Mouse (Mus musculus) embryonic facial prominence, embryonic 14.5 days (tissue): ENCODE data around the gene Ppargc1a. TPM values are rescaled to one million over a fixed set of nuclear protein-coding genes. Genes with fewer than 3 reads are reported as not detected.

Source experiments
- ATAC-seq: fragments of 200-750 bp; cut with Nextera tagmentation; 2 replicates; pipeline ENCODE4 v1.8.0; 2017; ENCODE audit warnings: low read depth, moderate number of reproducible peaks, moderate TSS enrichment
- DNase-seq: peaks from one replicate; pipeline ENCODE4 v3.0.0-alpha.2; 2015; ENCODE audit warnings: low spot score
- H3K27ac ChIP-seq: fragments of 300-500 bp; sonication (generic); replicated peaks from 2 replicates; pipeline ENCODE4 v1.5.1; 2014; ENCODE audit warnings: low read depth, mild to moderate bottlenecking, low read length, moderate library complexity
- H3K27me3 ChIP-seq: fragments of 300-500 bp; sonication (generic); replicated peaks from 2 replicates; pipeline ENCODE4 v1.6.1; 2014; ENCODE audit warnings: low read length; ENCODE audit not compliant: control insufficient read depth, insufficient read depth
- H3K36me3 ChIP-seq: fragments of 300-500 bp; sonication (generic); 2 replicates; pipeline ENCODE4 v1.6.1; 2014; ENCODE audit warnings: low read length, mixed read lengths; ENCODE audit not compliant: control insufficient read depth, insufficient read depth
- H3K4me1 ChIP-seq: fragments of 300-500 bp; sonication (generic); 2 replicates; pipeline ENCODE4 v1.6.1; 2014; ENCODE audit warnings: antibody characterized with exemption, low read length; ENCODE audit not compliant: control insufficient read depth, insufficient read depth
- H3K4me2 ChIP-seq: fragments of 300-500 bp; sonication (generic); 2 replicates; pipeline ENCODE4 v1.6.1; 2014; ENCODE audit warnings: low read depth, mild to moderate bottlenecking, low read length, moderate library complexity, mixed read lengths
- H3K4me3 ChIP-seq: fragments of 300-500 bp; sonication (generic); 2 replicates; pipeline ENCODE4 v1.5.1; 2014; ENCODE audit warnings: low read depth, mild to moderate bottlenecking, low read length
- H3K9ac ChIP-seq: fragments of 300-500 bp; sonication (generic); 2 replicates; pipeline ENCODE4 v1.6.1; 2014; ENCODE audit warnings: low read depth, mild to moderate bottlenecking, low read length, moderate library complexity, mixed read lengths
- H3K9me3 ChIP-seq: fragments of 300-500 bp; sonication (generic); 2 replicates; pipeline ENCODE4 v1.6.1; 2016; ENCODE audit warnings: low read length; ENCODE audit not compliant: control insufficient read depth
- WGBS: fragments of 180-500 bp; shearing (Covaris S2); extraction: QIAGEN DNeasy Blood & Tissue Kit; methylation state at CpG from one replicate; pipeline ENCODE4 v1.1.7; 2014; 5-methylcytosine and 5-hydroxymethylcytosine counted together
- polyA plus RNA-seq: library from polyadenylated mRNA; unstranded; fragments of >200 nt; fragmentation: Nextera tagmentation; extraction: Ambion mirVana; gene quantifications from 2 replicates; pipeline ENCODE4 v1.2.1, GENCODE M21; 2014

The Ppargc1a gene
- polyA plus RNA-seq, 1 experiment from 2014 or later, result 4.6 TPM

DNA sequence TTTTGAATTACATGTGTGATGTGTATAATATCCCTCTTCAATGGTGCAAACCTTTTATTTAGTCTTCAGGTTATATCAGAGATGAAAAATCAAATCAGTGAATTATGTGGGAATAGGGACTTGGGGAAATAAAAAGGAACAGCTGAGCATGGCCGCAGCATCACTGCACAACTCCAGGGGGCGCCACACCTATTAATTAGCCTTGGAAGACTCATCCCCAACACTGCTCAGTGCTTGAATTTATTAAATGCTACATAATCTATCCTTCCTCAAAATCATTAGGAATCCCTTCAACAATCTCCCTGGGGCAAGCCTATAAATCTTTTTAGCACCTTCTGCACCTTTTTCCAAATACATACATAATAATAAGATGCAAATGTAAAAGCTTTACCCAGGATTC lies 1.9 kb downstream of the Ppargc1a start:
- no peak overlapping the region for H3K27ac ChIP-seq
- 62% methylated on average over 2 of the region's 2 CpGs for WGBS
- H3K4me1 ChIP-seq, result peaks cover 9% of the 10 kb centered on the region
- no peak for DNase-seq
- no peaks in the 10 kb centered on the region for H3K27me3 ChIP-seq
- H3K4me3 ChIP-seq, result no peak overlapping the region
- no peaks in the 10 kb centered on the region for H3K9me3 ChIP-seq
- no peaks in the 10 kb centered on the region for H3K36me3 ChIP-seq
- no peak overlapping the region for H3K9ac ChIP-seq
- H3K4me2 ChIP-seq, result no peak overlapping the region
- ATAC-seq, result no peak

DNA sequence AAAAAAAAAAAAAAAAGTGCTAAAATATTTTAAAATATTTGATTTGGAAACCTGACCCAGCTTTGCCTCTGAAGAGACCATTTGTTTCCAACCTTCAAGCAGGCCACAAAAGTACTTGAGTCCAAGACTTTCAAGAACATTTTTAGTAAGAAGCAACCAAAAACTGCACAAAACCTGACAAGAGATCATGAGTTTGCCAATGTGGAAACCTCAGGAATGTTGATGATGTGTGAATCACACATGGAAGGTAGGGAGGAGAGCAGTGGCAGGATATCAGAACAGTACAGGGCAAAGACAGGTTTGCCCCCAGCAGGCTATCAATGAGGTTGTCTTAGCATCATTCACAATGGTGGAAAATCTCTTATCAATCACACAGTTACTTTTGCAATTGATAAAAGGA lies 2.5 kb downstream of the Ppargc1a start:
- Histone ChIP-seq H3K4me3 (no peak overlapping the region), H3K27me3 (no peaks in the 10 kb centered on the region), H3K9ac (no peak overlapping the region), H3K4me1 (peaks cover 9% of the 10 kb centered on the region), H3K36me3 (no peaks in the 10 kb centered on the region), H3K9me3 (no peaks in the 10 kb centered on the region), H3K27ac (no peak overlapping the region), H3K4me2 (no peak overlapping the region)
- ATAC-seq, result no peak
- DNase-seq, result no peak

DNA sequence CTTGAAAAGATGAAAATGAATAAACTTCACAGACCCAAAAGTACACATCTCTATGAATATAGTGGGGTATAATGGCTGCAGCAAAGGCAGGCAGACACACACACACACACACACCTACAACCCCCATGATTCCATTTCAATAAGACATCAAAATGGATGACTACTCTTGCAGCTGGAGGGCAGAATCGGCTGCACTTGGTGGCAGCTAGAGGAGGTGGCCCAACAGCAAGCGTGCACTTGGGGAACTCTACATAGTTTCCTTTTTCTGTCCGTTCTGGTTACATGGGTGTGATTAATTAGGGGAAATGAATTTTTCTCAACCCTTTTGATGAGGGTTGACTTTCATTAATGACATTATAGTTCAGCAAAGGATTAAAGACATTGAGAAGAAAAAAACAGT lies 4.0 kb downstream of the Ppargc1a start:
- DNase-seq (no peak), ATAC-seq (no peak)
- Histone ChIP-seq H3K27me3 (no peaks in the 10 kb centered on the region), H3K4me3 (no peak overlapping the region), H3K36me3 (no peaks in the 10 kb centered on the region), H3K4me1 (peaks cover 2% of the 10 kb centered on the region), H3K9ac (no peak overlapping the region), H3K27ac (no peak overlapping the region), H3K4me2 (no peak overlapping the region), H3K9me3 (no peaks in the 10 kb centered on the region)
- 73% methylated on average over 3 of the region's 3 CpGs for WGBS

DNA sequence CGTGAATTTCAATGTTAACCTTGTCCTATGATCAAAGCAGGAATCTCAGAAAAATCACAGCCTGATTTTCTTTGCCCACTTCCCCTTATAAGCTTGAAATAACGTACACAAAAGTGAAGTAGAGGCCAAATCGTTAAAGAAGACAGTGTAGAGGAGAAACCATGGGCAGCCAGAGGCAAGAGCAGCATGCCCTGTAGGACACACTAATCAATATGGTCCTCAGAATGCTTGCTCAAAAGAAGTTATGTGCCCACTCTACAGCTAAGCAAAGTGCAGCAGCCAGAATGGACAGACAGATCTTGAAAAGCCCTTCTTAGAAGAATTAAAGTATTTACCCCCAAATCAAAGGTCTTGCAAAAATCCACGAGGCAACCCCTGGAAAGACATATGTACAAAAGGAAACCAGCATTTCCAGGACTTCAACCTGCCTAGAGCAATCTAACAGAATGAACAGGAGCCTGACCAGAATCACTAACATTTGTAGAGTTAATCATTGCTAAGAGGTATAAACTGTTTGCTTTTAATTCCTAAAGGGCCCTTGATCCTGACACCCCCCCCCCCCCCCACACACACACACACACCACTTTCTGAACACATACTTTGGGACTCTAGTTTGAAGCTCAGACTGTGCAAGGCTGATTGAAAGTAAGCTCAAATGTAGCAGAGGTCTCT lies 9.8 kb downstream of the Ppargc1a start:
- DNase-seq (no peak), ATAC-seq (no peak)
- Histone ChIP-seq H3K4me2 (no peak overlapping the region), H3K36me3 (no peaks in the 10 kb centered on the region), H3K9ac (no peak overlapping the region), H3K9me3 (no peaks in the 10 kb centered on the region), H3K4me1 (peaks cover 7% of the 10 kb centered on the region), H3K27me3 (no peaks in the 10 kb centered on the region), H3K4me3 (no peak overlapping the region), H3K27ac (no peak overlapping the region)
- 60% methylated on average over 4 of the region's 4 CpGs for WGBS

DNA sequence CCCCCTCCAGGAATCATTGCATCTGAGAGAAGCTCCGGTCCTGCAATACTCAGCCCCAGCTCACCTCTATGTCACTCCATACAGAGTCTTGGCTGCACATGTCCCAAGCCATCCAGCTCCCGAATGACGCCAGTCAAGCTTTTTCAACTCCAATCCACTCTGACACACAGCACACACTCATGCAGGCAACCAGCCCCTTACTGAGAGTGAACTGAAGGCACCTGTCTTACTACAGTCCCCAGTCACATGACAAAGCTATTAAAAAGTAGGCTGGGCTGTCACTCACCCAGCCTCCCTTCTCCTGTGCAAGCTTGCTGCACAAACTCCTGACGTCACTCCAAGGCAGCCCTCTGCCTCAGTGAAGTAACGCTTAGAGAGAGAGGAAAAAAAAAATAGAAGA lies 13.9 kb downstream of the Ppargc1a start:
- H3K9me3 ChIP-seq, result no peaks in the 10 kb centered on the region
- peak overlapping the region; percentile 70 for H3K4me2 ChIP-seq
- 2% methylated on average over 5 of the region's 5 CpGs for WGBS
- H3K9ac ChIP-seq, result peak overlapping the region; percentile 59
- no peaks in the 10 kb centered on the region for H3K36me3 ChIP-seq
- H3K27ac ChIP-seq, result peak overlapping the region; percentile 88
- H3K4me1 ChIP-seq, result peaks cover 7% of the 10 kb centered on the region
- DNase-seq (peak; percentile 76), ATAC-seq (peak; percentile 79)
- no peaks in the 10 kb centered on the region for H3K27me3 ChIP-seq
- peak overlapping the region; percentile 50 for H3K4me3 ChIP-seq

DNA sequence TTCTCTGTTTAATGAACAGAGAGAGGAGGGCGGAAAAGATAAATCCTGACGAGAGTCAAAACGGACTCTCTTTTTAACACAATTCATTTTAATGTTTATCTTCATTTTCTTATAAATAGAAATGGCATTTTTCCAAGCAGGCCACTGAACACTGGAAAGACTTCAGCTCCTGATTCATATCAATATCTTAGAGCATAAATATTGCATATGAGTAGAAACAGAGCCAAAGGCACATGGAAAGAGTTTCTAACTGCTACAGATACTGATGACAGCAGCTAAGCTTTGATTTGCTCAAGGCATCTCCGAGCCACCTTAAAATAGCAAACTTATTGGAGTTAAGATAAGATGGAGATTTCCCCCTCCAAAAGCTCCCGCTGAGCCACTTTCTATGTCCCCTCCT lies 14.3 kb downstream of the Ppargc1a start:
- H3K27ac ChIP-seq, result peak overlapping the region; percentile 88
- peaks cover 7% of the 10 kb centered on the region for H3K4me1 ChIP-seq
- H3K9me3 ChIP-seq, result no peaks in the 10 kb centered on the region
- H3K36me3 ChIP-seq, result no peaks in the 10 kb centered on the region
- WGBS, result 6% methylated on average over 5 of the region's 5 CpGs
- H3K9ac ChIP-seq, result peak overlapping the region; percentile 59
- ATAC-seq (no peak), DNase-seq (peak; percentile 32)
- H3K4me2 ChIP-seq, result peak overlapping the region; percentile 70
- peak overlapping the region; percentile 50 for H3K4me3 ChIP-seq
- no peaks in the 10 kb centered on the region for H3K27me3 ChIP-seq

DNA sequence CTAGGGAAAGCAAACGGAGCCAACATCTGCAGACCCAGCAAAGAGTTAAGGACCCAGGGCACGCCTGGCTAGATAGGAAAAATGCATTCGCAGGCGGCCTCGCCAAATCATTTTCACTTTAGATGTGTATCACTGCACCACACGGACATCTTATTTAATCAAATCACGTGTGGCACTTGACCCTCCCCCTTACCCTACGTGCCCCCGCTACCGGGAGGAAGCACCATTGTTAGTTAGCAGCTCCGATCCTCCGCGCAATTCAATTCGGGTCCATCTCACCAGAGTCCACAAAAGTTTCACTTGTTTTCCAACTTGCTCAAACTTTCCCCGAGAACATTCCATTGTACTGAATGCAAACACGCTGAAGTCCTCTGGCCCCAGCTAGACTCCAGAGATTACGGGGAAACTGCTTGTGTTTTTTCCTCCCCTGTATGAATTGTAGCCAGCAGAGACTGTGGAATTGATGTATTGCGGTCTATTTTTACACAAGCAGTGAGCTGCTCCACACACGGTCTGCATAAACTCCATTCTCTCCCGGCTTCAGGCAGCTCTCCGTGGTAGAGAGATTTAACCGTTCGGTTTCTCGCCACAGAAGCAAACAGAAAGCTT lies 14.9 kb downstream of the Ppargc1a start:
- Histone ChIP-seq H3K36me3 (no peaks in the 10 kb centered on the region), H3K4me3 (peak overlapping the region; percentile 50), H3K27me3 (no peaks in the 10 kb centered on the region), H3K9ac (peak overlapping the region; percentile 59), H3K4me2 (peak overlapping the region; percentile 70), H3K27ac (peak overlapping the region; percentile 88), H3K4me1 (peaks cover 7% of the 10 kb centered on the region), H3K9me3 (no peaks in the 10 kb centered on the region)
- under 1% methylated on average over 24 of the region's 24 CpGs for WGBS
- DNase-seq, result peak; percentile 87
- peak; percentile 81 for ATAC-seq

DNA sequence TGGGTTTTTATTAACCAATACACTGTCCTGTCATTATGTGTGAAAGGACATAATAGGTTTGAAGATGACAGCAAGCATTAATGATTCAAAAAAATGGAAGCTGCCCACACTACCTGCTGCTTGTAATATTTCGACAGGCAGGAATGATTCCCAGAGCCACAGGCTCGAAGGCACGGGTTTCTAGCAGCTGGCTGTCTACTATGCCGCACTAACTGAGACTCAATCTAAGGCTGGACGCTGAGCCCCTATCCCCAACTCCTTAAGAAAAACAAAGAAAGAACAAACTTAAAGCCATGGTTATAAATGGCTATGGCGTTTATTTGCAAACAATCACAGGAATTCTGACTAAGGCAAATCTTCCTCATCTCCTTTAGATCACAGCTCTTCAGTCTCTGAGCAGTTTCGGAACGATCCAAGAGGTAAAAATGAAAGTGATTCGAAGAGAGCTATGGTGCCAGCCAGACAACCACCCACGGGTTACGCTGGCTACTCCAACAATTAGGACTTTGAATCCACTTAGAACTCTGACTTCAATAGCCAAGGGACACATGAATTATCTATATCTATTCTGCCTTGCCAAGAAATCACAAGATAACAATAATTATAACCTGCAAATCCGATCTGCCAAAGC lies 15.6 kb downstream of the Ppargc1a start:
- Histone ChIP-seq H3K36me3 (no peaks in the 10 kb centered on the region), H3K4me3 (peak overlapping the region; percentile 50), H3K4me1 (peaks cover 7% of the 10 kb centered on the region), H3K27me3 (no peaks in the 10 kb centered on the region), H3K27ac (peak overlapping the region; percentile 88), H3K9me3 (no peaks in the 10 kb centered on the region), H3K9ac (peak overlapping the region; percentile 59), H3K4me2 (peak overlapping the region; percentile 70)
- WGBS, result 11% methylated on average over 12 of the region's 12 CpGs
- ATAC-seq (peak; percentile 39; the same call in 1 of the 2 replicates), DNase-seq (peak; percentile 26)
